Mouse (Mus musculus) A20 (cell line): ENCODE data around the gene Ifit2.
A peak's percentile ranks its signal among the peaks of the same experiment; 100 is the strongest.

Experiments
- DNase-seq: peaks from one replicate; pipeline ENCODE4 v3.0.0-alpha.2; 2011; ENCODE audit warnings: low read depth, low spot score

The Ifit2 gene

DNA sequence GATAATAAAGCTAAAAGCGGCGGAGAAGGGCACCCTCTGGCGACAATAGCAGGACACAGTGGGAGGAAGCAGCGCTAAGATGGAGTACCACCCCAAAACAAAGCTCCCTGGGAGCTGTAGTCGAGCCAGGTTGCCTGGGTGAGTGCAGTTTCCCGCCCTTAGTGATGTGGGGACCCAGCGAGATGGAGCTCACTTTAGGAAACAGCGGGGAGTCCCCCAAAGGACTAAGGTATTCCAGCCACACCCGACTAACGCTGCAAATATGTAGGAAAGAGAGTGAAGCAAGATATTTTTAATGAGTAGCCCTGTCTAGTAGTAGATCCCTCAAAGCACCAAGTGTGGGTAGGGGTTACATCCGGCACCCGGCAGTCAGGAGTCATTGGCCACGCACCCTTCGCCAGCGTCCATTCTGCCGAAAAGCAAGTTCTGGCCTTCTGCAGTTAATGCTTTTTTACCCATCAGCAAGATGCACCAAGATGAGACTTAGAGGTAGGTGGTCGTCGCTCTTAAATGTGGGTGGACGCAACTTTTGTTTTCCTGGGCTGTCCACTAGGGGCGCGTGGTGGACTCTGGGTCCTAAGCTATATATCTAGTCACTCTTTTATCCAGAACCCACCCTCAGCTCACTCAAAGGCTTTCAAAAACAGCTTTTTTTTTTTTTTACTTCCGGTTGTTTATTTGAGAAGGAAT, at the start of gene Ifit2:
TSS of gene Ifit2 (plus strand) at position 161 of the 690 bp plus-strand sequence.
- peak; percentile 91 for DNase-seq

DNA sequence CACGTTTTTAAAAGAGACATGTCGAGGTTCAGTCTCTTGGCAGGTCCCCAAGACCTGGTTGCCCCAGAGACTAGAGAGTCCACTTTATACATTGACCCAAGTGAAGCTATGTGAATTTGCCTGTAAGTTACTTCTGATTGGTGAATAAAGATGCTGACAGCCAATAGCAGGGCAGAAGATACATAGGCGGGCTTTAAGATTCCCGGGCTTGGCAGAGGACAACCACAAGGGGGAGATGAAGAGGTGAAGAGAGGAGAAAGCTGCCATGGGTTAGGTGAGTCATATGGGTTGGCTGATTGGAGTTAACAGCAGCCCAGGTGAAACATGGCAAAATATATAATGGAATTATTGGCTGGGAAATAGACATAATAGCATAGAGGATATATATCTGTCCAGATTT, 49.7 kb upstream of the Ifit2 start:
- peak; percentile 77 for DNase-seq

DNA sequence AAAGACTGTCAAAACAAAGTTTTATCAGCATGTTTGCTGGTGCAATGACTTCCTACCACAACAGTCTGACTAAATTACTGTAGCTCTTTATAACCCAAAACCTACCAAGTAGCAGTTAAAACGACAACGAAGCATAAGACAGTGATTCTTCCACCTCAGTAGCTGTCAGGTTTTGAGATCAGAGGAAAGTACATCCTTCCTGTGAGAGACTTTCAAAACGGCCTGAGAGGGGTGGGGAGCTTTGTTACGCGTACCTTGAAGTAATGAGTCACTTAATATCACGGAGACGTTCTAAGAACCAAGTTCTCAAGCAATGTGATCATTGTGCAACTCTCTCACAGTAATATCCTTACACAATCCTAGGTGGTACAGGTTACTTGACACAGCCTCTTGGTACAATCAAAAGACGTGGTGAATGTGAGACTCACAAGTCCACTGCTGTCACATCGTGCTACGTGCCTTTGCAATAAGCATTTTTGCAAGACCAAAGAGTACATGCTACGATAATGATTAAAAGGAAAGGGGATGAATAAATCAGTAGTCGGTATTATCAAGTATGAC, 45.3 kb upstream of the Ifit2 start:
- no peak for DNase-seq

DNA sequence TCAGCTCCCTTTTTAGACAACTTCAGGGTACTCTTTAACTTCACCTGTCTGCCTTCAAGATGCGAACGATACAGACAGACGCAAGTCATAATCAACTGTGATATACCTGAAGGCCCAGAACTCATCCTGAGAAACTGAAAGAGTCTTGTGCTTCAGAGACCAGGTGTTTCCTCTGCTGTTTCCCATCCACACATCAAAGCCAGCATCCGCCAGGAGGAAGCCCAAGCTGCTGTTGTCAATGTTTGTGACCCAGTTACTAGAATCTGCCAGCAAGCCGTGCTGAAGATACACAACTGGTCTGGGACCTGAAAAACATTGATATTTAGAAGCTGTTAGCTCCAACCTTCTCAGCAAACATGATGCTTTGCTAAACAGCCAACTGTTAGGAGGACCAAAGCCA, 39.8 kb upstream of the Ifit2 start:
- DNase-seq, result no peak

DNA sequence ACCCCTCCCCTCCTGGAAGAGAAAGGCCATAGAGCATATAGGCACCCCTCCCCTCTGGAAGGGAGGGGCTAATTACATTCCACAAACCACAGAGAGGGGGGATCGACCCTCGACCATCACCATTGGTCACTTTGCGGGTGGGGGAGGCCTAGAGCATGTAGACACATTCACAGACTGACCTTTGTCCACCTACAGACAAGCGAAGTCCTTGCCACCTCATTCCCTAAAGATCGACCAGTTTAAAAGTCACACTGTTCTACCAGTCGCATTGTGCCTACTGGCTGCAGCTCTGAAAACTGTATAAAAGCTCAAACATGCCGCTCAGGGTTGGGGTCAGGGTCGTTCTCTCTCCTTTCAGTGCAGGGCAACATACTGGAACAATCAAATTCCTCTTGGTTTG, 39.0 kb upstream of the Ifit2 start:
- no peak for DNase-seq

DNA sequence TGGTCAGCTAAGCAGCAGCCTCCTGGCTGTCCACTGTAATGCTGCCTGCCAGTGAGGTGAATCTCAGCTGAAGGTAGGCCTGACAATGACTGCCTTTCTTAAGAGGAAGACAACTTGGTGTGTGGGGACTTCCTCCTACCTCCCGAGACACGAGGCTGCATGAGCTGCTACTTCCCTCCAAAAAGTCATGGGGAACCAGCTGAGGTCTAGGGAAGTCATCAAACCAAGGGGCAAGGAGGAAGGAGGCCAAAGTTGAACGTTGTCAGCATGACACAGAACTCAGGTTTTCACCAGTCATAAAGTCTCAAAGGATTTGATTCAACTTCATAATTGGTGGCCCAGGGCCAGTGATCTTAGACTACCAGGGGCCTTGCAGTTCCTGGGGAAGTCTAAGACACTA, 34.8 kb upstream of the Ifit2 start:
- no peak for DNase-seq

DNA sequence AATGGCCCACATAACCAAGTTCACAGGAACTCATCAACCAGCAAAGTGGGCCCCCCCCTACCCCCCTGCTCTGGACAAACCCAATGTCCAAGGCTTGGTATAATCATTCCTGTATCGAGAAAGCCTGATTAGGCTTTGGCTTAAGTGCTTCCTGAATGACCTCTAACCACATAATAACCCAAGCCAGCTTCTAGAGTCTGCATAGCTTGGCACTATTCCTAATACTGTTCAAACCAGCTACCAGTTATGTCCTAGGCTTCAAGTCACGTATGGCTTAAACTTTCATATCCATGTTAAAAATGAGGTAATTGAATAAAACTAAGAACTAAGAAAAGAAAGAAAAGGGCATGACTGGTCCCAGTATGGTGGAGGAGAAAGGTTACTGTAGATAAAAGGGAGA, 34.1 kb upstream of the Ifit2 start:
- DNase-seq, result no peak

DNA sequence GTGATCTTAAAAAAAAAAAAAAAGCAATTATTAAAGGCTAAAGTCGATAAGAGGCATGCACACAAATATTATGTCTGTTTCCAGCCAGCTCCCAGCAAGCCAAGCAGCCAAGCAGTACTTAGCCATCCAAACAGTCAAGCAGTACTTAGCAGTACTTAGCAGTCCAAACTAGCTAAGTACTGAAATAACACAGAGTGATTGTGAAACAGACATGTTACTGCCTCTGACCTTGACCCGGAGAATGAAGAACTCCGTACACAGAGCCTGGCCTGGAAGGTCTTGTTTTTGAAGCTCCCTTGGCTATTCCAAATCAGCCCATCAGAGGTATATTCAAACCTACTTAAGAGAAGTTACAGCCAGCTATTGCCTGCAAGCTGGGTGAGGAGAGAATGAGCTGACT, 33.3 kb upstream of the Ifit2 start:
- no peak for DNase-seq

DNA sequence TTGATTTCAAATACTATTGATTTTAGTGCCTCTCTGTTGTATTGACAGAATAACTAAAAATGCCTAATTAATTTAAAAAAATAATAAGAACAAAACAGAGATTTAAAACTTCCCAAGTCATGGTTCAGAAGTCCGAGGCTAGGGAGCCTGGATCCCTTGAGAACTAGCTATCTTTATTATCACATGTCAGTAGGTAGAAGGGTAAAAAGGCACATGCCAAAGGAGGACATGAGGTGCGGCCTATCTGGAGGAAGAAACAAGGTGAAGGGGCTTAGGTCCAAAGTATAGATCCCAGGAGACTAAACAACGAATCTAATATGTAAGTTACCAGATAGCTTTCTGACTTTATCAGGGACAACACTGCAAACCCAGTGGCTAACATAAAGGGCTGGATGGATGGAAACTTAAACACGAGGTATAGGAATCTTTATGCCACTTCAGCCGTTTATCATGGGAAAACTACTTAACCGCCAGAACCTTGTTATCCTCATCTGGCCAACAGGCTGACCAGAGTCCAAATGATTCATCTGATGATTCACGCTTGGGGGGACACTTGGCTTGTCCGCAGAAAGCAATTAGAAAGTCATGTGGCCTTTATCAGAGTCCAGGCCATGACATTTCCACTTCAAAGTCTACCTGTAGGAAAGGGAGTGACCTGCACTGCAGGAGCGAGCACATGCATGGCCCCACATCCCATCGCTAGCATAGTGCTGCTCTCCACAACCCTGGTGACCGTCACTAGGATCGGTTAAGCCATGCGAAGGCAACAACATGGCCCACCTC, 32.5 kb upstream of the Ifit2 start:
- no peak for DNase-seq

DNA sequence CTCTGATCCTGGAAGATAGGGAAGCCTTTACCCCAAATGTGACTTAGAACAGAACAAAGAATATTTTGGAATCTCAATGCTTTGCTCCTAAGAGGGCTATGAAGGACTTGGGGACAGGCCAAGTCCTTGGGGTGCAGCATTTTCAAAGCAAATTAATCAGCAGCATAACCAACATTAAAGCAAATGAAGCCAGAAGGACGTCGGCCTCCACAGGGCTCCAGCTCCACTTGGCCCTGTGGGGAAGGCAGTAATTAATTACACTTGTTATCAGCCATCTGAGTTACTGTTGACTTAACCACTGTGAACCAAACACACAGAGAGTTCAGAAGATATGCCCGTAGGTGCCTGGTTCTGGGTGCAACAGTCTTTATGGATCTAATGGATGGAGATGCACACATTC, 31.7 kb upstream of the Ifit2 start:
- no peak for DNase-seq

DNA sequence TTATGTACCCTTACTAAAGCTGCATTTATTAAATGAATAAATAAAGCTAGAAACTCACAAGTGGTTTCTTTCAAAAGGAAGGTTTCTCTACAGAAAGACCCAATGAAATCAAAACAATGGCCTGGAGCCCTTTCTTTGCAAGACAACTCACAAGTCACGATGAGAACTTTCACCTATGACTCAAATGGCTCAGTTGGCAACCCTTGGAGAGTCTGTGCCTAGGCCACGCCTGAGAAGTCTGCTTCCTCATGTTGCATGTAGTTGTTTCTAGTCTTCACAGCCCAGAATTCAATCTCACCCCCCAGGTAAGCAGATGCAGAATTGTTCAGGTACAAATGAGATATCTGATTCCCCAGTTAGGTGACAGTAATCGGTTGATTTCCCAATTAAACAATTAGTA, 30.8 kb upstream of the Ifit2 start:
- DNase-seq, result no peak

DNA sequence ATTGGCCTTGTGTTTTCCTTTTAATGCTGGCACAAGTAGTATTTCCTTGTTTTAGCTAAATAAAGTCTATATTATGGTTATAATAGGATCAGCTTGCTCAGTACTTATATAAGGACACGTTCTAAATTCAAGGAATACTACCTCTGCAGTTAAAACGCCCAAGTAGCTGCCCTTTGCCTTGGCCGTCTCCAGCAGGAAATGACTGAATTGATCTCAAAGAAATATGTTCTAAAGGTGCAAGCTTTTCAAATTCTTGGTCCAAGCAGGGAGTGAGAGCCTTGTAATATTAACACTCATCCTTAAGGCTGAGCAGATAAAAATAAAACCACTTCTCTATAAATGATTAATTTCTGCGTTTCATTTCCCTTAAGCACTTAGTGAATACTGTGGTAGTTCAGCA, 30.4 kb upstream of the Ifit2 start:
- no peak for DNase-seq

DNA sequence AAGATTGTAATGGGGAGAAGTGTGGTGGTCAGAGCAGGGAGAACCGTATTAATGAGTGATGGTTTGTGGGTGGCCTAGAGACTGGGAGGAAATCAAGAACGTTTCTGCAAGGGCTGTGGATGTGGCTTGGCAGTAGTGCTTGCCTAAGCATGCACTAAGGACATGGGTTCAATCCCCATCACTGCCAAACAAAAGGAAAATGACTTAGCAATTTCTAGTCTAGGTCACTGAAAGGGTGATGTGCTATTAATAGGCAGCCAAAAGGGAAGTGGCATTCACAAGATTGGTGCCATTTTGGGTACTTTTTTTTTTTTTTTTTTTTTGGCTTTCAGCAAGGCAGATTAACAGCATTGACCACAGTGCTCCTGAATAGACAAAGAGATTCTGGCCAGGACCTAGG, 29.1 kb upstream of the Ifit2 start:
- DNase-seq, result peak; percentile 57

DNA sequence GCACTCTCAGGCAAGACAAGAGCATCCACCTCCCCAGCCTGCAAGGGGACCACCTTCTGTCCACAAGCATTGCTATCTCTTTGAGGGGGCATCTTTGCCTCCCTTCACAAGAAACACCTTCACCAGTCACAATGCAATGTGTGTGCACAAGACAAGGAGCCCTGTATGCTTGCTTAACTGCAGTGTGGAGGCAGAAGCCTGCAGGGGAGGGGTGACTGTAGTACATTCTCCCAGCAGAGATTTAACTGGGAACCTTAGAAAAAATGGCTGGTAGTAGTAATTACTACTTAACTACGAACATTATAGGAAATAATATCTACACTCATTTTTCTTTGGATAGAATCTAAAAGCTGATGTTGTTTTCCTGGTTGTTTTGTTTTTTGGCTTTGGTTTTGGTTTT, 28.5 kb upstream of the Ifit2 start:
- DNase-seq, result peak; percentile 68

DNA sequence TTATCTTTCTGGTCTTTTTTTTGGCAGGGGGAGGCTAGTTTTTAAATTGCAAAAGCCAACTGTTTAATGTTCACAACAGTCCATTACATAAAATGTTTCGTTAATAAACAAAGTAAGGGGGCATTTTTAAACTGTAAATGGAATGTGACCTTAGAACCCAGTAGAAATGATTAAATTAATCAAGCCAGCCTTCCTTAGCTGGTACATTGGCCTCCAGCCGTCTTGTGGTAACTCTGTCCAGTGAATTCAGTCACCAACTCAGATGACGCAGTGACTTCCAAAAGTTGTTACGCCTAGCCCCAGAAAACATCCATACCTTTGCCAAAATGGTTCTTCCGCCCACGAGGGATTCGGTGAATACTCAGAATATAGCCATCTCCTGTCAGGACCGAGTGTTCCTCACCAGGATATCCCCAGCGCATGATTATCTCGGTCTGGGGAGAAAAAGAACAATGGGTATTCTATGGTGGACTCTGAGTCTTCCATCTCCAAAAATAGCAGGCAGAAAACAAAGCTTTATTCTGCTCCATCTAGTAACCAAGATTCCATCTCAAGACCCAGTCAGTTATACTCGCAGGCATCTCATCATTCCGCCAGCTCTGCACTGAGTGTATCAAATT, 27.3 kb upstream of the Ifit2 start:
- DNase-seq, result no peak

DNA sequence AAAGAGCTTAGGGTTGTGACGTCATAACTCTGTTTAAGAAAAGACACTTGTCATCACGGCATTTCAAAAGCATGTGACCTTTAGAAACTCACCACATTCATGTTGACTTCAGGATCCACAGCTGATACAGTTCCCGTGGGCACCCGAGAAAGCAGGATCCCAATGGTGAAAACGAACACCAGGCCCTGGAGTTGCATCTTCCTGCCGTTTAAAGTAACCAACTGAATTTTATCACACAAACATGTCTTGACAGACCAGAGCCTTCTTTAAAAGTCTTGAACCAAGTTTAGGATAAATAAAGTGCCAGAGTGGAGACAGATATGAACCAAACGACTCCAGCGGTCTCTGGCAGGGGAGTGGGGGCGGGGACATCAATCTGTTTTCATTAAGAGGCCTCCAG, 25.8 kb upstream of the Ifit2 start:
- no peak for DNase-seq

DNA sequence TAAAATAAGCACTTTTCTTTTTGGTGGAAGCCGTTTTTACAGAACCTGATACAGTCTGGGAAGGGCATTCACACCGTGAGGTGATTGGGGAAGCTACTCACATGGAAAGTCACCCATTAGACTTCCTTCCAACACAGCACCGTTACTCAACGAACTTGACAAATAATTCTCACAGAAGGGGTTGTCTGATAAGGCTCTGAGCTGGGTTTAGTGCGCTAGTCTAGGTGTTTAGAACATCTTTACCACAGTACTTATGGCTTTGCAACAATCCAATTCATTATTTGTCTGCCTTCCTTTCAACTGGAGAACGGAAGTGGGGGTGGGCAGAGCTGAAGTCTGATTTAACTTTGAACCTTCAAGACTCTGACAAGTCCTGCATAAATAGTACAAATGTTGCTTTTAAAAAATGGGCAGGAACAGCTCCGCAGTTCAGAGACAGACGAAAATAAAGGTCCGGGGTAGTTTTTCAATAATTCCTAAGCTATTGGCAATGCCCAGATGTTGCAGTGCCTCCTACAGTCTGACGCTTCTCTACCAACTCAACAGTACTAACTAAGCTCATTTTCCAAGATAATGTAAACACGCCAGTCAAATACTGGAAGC, 24.1 kb upstream of the Ifit2 start:
- DNase-seq, result peak; percentile 66

DNA sequence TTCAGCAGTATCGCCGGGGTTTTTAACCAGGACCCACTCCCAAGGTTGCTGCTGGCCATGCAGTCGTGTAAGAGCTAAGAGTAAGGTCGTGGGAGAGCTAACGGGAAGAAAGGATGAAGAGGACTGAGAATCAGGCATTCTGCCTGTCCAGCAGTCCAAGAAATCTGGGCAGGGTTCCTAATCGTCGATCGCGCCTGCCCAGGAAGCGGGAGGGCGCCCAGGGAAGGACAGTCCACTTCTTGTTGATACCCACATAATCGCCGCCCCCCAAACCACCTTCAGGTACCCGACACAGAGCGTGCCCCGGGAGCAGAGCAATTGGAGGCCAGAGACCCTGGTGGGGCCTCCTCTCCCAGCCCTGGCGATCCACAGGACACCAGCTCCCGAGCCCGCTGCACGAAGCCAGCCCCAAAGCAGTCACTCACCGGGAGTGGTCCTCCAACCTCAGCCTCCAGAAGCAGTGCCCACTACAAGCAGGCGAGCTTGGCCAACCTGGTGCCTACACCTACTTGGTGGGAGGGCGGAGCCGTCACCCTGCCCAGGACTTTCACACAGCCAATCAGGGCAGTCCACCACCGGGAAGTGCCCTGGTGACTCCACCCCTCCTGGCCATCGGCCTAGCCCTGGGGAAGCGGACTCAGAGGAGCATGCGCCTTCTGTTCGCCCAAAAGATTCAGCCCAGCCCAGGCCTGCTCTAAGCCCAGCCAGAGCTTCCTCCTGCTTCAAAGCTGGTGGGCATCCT, 23.4 kb upstream of the Ifit2 start, which contains the start of gene Lipa:
TSS of gene Lipa (minus strand) at position 534 of the 742 bp plus-strand sequence.
- peak; percentile 96 for DNase-seq

DNA sequence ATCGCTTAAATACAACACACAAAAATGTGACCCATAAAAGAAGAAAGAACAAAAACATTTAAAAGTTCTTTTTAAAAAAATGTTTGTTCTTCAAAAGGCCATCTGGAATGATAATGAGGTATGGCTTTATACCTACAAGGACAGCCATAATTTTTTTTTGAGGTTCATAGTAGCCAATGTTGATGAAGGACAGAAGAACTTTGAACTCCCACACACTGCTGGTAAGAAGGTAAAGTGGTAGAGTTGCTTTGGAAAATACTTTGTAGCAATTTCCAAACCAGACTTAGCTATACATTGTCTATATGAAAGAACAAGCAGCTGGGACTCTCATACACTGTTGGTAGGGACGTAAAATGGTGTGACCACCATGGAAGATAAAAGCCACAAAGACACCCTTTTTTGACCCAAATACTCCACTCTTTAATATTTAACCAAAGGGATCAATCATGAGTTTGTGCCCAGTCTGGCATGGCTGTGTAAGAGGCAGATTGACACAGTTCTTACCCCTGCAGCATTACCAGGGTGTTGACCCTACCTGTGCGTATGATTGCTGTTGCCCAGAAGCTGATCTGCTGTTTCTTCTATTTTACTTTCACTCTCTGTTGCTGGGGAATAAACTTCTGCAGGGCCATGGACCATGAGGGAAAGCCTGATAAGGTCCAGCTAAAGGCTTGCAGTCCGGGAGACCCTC, 18.3 kb upstream of the Ifit2 start:
- no peak for DNase-seq

DNA sequence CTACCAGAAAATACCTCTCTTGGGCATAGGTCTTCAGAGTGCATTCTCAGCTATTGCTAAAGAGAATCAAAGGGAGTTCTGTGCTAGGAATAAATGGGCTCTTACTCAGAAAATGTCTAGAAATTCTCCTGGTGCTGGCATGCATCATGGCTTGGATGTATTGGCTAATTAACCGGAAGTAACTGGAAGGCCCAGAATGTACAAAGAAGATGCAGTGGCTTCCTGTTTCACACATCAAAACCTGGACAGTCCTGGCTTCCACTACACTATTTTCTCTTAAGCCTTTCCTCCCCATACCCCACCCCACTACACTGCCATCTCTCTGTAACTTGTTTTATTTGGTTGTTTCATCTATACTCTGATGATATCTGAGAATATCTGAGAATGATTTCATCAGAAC, 11.1 kb upstream of the Ifit2 start:
- no peak for DNase-seq

DNA sequence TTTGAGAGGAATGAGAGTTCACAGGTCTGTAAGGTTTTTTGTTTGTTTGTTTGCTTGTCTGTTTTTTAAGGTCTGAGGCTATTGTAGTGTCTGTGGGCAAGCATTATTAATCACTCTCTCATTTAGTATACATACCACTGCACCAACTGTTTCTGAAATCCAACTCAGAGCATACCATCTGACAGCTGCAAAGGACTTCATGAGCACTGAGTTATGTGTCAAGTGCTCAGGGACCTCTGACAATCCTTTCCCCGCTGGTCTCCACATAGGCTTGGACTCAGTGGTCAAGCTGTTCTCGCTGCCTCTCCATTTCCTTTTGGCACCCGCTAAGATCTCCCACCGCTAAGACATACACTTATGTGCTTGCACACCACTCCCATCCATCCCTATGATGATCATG, 4.3 kb upstream of the Ifit2 start:
- no peak for DNase-seq
